Mouse (Mus musculus) heart, adult 2 months (tissue): ENCODE data around the gene Pnkd. TPM values are rescaled to one million over a fixed set of nuclear protein-coding genes. Genes with fewer than 3 reads are reported as not detected.
A peak's percentile ranks its signal among the peaks of the same experiment; 100 is the strongest.

ENCODE experiments used
- DNase-seq, 2 experiments: peaks; one replicate each; pipeline ENCODE4 v3.0.0; 2021
- H3K27ac ChIP-seq: fragments of 200-600 bp; 2 replicates; pipeline ENCODE4 v1.8.1; 2022
- H3K27me3 ChIP-seq: fragments of 200-500 bp; 2 replicates; pipeline ENCODE4 v1.6.1; 2012; ENCODE audit warnings: mild to moderate bottlenecking, low read length, inconsistent platforms, mixed read lengths; ENCODE audit not compliant: control insufficient read depth, insufficient read depth
- H3K36me3 ChIP-seq: fragments of 200-500 bp; 2 replicates; pipeline ENCODE4 v1.6.1; 2012; ENCODE audit warnings: low read length, inconsistent platforms; ENCODE audit not compliant: control insufficient read depth, insufficient read depth
- H3K4me1 ChIP-seq: fragments of 200-500 bp; 2 replicates; pipeline ENCODE4 v1.6.1; 2011; ENCODE audit warnings: low read length; ENCODE audit not compliant: control insufficient read depth, insufficient read depth
- H3K4me3 ChIP-seq: fragments of 200-600 bp; 2 replicates; pipeline ENCODE4 v1.8.1; 2022
- H3K79me2 ChIP-seq: fragments of 200-500 bp; replicated peaks from 2 replicates; pipeline ENCODE4 v1.6.1; 2012; ENCODE audit warnings: mild to moderate bottlenecking, inconsistent platforms, low read length, moderate library complexity, mixed read lengths; ENCODE audit not compliant: control insufficient read depth, insufficient read depth
- H3K9ac ChIP-seq: fragments of 200-500 bp; 2 replicates; pipeline ENCODE4 v1.6.1; 2012; ENCODE audit warnings: low read depth, mild to moderate bottlenecking, control low read depth, inconsistent platforms, low read length, mixed read lengths
- CTCF ChIP-seq: fragments of 200-600 bp; IDR thresholded peaks from 2 replicates; pipeline ENCODE4 v1.8.1; 2022; ENCODE audit warnings: antibody characterized with exemption, mild to moderate bottlenecking, moderate library complexity
- EP300 ChIP-seq: fragments of 200-500 bp; IDR thresholded peaks from 2 replicates; pipeline ENCODE4 v1.6.1; 2011; ENCODE audit warnings: low read depth, low read length, control low read depth; ENCODE audit not compliant: insufficient read depth
- POLR2A ChIP-seq: fragments of 200-500 bp; IDR thresholded peaks from 2 replicates; pipeline ENCODE4 v1.6.1; 2011; ENCODE audit warnings: mild to moderate bottlenecking, low read depth, low read length, control low read depth; ENCODE audit not compliant: insufficient read depth
- WGBS: fragments of 180-500 bp; shearing (Covaris S2); methylation state at CpG from one replicate; pipeline ENCODE4 v1.1.7; 2018; 5-methylcytosine and 5-hydroxymethylcytosine counted together
- intact Hi-C: fragments of 180-260 bp; cut with DNase I; formaldehyde crosslinking; loops from one replicate; pipeline ENCODE4 v1.15.1; 2025
- polyA plus RNA-seq: library from polyadenylated mRNA; depleted of rRNA; stranded (reverse); fragments of >200 nt; gene quantifications from 2 replicates; pipeline ENCODE4 v1.2.3, GENCODE M21; 2012
- total RNA-seq, 2 experiments: library from RNA; stranded (reverse); gene quantifications; 2 replicates each; pipeline ENCODE4 v1.2.3; 2021

Gene Pnkd
- total and polyA plus RNA-seq, 3 experiments, result 113 to 140 (median 126) TPM

- no peaks in the 10 kb centered on the region for H3K36me3 ChIP-seq
- WGBS, result 95% methylated on average over 14 of the region's 14 CpGs
- DNase-seq, result no peak
- intact Hi-C loops, result no loop called here
- H3K4me3 ChIP-seq, result no peak overlapping the region
- TF ChIP-seq POLR2A (no peak), EP300 (no peak), CTCF (no peak)
- H3K9ac ChIP-seq, result no peak overlapping the region
- peaks cover 3% of the 10 kb centered on the region for H3K4me1 ChIP-seq
- H3K27me3 ChIP-seq, result no peaks in the 10 kb centered on the region
- H3K79me2 ChIP-seq, result no peaks in the 10 kb centered on the region
- H3K27ac ChIP-seq, result no peak overlapping the region
Measured at GRCm38 (mm10) chr1:74280591-74281325, 4.0 kb upstream of the Pnkd start.

- WGBS, result 91% methylated on average over 2 of the region's 2 CpGs
- Histone ChIP-seq H3K4me3 (no peak overlapping the region), H3K79me2 (no peaks in the 10 kb centered on the region), H3K27ac (no peak overlapping the region), H3K9ac (no peak overlapping the region), H3K4me1 (peaks cover 3% of the 10 kb centered on the region), H3K27me3 (no peaks in the 10 kb centered on the region), H3K36me3 (no peaks in the 10 kb centered on the region)
- no peak for DNase-seq
- intact Hi-C loops, result no loop called here
- TF ChIP-seq CTCF, result no peak
- no peak for TF ChIP-seq EP300
- TF ChIP-seq POLR2A, result no peak
Measured at GRCm38 (mm10) chr1:74281372-74281771, 3.4 kb upstream of the Pnkd start.

DNA sequence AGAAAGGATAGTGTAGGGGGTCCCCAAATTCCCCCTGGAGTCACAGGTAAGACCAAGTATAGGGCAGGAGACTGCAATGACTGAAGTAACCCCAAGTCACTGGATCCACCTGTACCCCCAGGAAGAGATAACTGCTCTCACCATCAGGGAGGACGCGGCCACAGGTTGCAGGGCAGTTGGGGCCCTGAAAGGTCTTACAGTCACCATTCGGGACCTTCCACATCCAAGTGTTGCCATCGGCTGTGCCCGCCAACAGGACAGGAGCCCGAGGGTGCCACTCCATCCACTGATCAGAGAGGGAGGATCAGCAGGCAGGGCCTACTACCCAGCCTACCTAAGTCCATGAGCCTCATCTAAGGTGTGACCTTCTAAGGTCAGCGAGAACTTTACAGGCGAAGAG is 2.8 kb upstream of the Pnkd start:
- WGBS, result 96% methylated on average over 8 of the region's 8 CpGs
- no peaks in the 10 kb centered on the region for H3K27me3 ChIP-seq
- no peak for DNase-seq
- no peaks in the 10 kb centered on the region for H3K36me3 ChIP-seq
- intact Hi-C loops, result no loop called here
- no peaks in the 10 kb centered on the region for H3K79me2 ChIP-seq
- no peak for TF ChIP-seq POLR2A
- no peak for TF ChIP-seq EP300
- TF ChIP-seq CTCF, result no peak
- H3K27ac ChIP-seq, result no peak overlapping the region
- H3K9ac ChIP-seq, result no peak overlapping the region
- no peak overlapping the region for H3K4me3 ChIP-seq
- H3K4me1 ChIP-seq, result peaks cover 3% of the 10 kb centered on the region

DNA sequence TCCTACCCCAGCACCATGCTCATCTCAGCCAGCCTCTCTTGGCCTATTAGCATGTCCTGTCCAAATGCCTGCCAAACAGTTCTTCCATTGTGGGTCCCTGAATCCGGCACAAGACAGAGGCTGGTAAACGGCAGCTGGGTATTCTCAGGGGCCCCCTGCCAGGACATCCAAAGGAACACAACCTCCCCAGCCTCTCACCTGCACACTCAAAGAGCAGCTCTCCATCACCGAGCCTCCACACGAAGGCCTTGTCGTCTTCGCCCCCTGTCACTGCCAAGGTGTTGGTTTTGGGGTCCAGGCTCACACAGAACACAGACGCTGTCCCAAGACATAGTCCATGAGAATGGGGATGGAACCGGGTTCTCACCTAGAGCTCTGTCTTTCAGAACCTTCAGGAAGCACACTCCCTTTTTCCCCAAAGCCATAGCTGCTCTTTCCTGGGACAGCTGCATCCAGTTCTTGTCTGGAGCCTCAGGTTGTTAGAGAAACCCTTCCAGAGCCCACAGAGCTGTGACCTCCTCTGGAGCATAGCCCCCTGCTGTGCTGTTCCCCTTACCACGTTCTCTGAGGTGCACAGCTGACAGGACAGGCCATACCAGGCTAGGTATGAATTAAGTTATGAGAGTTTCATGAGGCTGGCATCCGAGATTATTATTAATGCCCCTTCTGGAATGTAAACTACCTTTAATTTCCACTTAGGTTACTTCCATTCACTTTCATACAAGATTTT is 1.7 kb upstream of the Pnkd start:
- no peaks in the 10 kb centered on the region for H3K36me3 ChIP-seq
- WGBS, result 88% methylated on average over 10 of the region's 10 CpGs
- intact Hi-C loops, result no loop called here
- peaks cover 5% of the 10 kb centered on the region for H3K4me1 ChIP-seq
- no peak overlapping the region for H3K4me3 ChIP-seq
- DNase-seq, result no peak
- H3K79me2 ChIP-seq, result no peaks in the 10 kb centered on the region
- H3K27me3 ChIP-seq, result no peaks in the 10 kb centered on the region
- H3K9ac ChIP-seq, result no peak overlapping the region
- no peak for TF ChIP-seq EP300
- no peak for TF ChIP-seq CTCF
- no peak for TF ChIP-seq POLR2A
- no peak overlapping the region for H3K27ac ChIP-seq

DNA sequence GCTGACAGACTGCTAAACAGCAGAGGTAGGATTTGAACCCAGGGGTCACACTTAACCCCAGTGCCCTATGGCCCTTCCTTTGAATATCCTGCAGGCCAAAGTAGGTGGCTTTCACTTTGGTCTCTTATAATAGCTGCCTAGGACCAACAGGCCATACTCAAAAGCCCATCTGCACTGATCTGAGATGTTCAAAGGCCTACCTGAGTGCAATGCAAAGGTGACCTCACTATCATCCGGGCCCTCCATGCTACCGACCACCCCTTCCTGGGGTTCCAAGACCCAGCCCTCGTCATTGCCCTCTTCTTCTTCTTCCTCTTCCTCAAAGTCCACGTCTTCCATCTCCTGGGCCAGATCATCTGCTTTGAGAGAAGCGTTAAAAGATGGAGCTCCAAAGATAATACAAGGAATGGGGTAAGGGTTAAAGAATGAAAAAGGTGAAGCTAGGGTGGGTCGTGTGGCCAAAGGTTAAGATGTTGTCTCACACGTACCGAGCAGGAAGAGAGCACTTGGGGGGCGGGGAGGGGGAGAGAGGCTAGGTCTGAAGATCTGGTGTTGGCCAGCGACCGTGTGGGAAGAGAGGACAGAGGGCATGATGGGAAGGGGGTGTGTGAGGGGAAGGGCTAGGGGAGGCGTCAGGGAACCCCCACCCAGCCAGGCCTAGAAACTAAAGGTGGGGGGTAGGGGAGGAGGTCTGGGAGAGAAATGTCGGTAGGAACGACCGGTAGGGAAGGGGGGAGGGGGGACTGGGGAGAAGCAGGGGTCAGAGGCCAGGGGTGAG is 855 bp upstream of the Pnkd start:
- Histone ChIP-seq H3K9ac (peak overlapping the region; percentile 66), H3K27me3 (no peaks in the 10 kb centered on the region), H3K4me1 (peaks cover 7% of the 10 kb centered on the region), H3K27ac (peak overlapping the region; percentile 91), H3K36me3 (no peaks in the 10 kb centered on the region), H3K79me2 (no peaks in the 10 kb centered on the region), H3K4me3 (peak overlapping the region; percentile 77)
- DNase-seq, result peak; percentile 63 to 69
- intact Hi-C loops, result loop anchor here (1.0 kb wide), 2 partner anchors 48 to 78 kb away; partner anchors contain the start of gene Arpc2
- WGBS, result 9% methylated on average over 15 of the region's 15 CpGs
- no peak for TF ChIP-seq CTCF
- TF ChIP-seq EP300, result no peak
- TF ChIP-seq POLR2A, result no peak
